Mouse (Mus musculus) cerebellum, postnatal 25 days (tissue): ENCODE results near the gene Tom1l2.

Experiments used
- DNase-seq, 2 experiments: peaks; one replicate each; pipeline ENCODE4 v3.0.0; 2021; ENCODE audit warnings: mixed read lengths in 2 of 2

The Tom1l2 gene

GRCm38 (mm10) chr11:60352559-60353411 lies at the start of gene Tom1l2, which contains the start of gene Drc3:
TSS of gene Tom1l2 (minus strand) at chr11:60352905.
TSS of gene Drc3 (plus strand) at chr11:60353329.
- peak; percentile 98 to 99 for DNase-seq

- peak in 1 of 2 experiments; percentile 28 for DNase-seq
These were observed 44.5 kb upstream of the Tom1l2 start for GRCm38 (mm10) chr11:60397172-60397571.

GRCm38 (mm10) chr11:60396546-60396945 lies 43.8 kb upstream of the Tom1l2 start:
- peak; percentile 55 to 71 for DNase-seq

GRCm38 (mm10) chr11:60391346-60391745 lies 38.6 kb upstream of the Tom1l2 start:
- DNase-seq = no peak

- no peak for DNase-seq
These were observed 35.2 kb upstream of the Tom1l2 start for GRCm38 (mm10) chr11:60387944-60388343.

GRCm38 (mm10) chr11:60385946-60386345 lies 33.2 kb upstream of the Tom1l2 start:
- DNase-seq = no peak

GRCm38 (mm10) chr11:60384762-60385421 lies 32.2 kb upstream of the Tom1l2 start:
- DNase-seq = peak; percentile 38 to 39

- no peak for DNase-seq
These were observed 30.8 kb upstream of the Tom1l2 start for GRCm38 (mm10) chr11:60383518-60383917.

- DNase-seq = no peak
These were observed 21.8 kb upstream of the Tom1l2 start for GRCm38 (mm10) chr11:60374481-60374880.

- peak; percentile 39 for DNase-seq
These were observed 17.7 kb upstream of the Tom1l2 start for GRCm38 (mm10) chr11:60370431-60370830.

- peak; percentile 49 to 59 for DNase-seq
These were observed 16.7 kb upstream of the Tom1l2 start for GRCm38 (mm10) chr11:60369448-60369847.

- DNase-seq = no peak
These were observed 16.2 kb upstream of the Tom1l2 start for GRCm38 (mm10) chr11:60368909-60369308.

- no peak for DNase-seq
These were observed 14.6 kb upstream of the Tom1l2 start for GRCm38 (mm10) chr11:60367256-60367655.

- no peak for DNase-seq
These were observed 13.7 kb upstream of the Tom1l2 start for GRCm38 (mm10) chr11:60366239-60367019.

GRCm38 (mm10) chr11:60360631-60361201 lies 8.0 kb upstream of the Tom1l2 start:
- no peak for DNase-seq

GRCm38 (mm10) chr11:60359936-60360335 lies 7.2 kb upstream of the Tom1l2 start:
- DNase-seq = no peak

GRCm38 (mm10) chr11:60359138-60359537 lies 6.4 kb upstream of the Tom1l2 start:
- DNase-seq = no peak

- no peak for DNase-seq
These were observed 5.8 kb upstream of the Tom1l2 start for GRCm38 (mm10) chr11:60358548-60358947.

- DNase-seq = no peak
These were observed 4.4 kb upstream of the Tom1l2 start for GRCm38 (mm10) chr11:60357116-60357515.

GRCm38 (mm10) chr11:60355952-60356351 lies 3.2 kb upstream of the Tom1l2 start:
- no peak for DNase-seq

GRCm38 (mm10) chr11:60351925-60352371 lies 757 bp downstream of the Tom1l2 start:
- peak in 1 of 2 experiments; percentile 70 for DNase-seq

- no peak for DNase-seq
These were observed 1.3 kb downstream of the Tom1l2 start for GRCm38 (mm10) chr11:60351388-60351787.

- peak; percentile 78 to 89 for DNase-seq
These were observed 6.2 kb downstream of the Tom1l2 start for GRCm38 (mm10) chr11:60346537-60346936.
